Mouse (Mus musculus): ENCODE measurements at regions not wholly inside any gene's neighbourhood (a gene's known extent, or its start where the extent isn't known, plus 50 kb on each side); places are given as distances from the start of the nearest gene placed in this dataset.

DNA sequence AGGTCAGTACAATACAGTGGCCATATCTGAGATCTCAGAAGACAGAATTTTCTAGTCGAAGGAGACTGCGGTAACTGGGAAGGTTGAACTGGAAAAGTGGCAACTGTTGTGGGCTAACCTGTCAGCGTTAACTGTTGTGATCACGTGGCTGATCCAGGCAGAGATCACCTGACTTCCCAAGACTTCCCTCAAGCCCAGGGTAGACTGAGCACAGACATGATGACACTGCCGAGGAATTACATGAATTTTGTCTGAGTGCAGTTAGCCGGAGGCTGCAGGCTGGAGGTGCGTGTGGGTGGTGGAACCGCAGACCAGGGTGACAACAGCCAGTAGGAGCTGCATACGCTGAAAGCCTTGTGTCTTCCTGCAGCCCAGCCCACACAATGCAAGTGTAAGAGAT, 70.6 kb upstream of the Jade1 start:
- Histone ChIP-seq H3K4me1 (ENCODE audit: control insufficient read depth, insufficient read depth, low read length) (no peaks in the 10 kb centered on the region), H3K9ac (ENCODE audit: low read length) (no peak overlapping the region), H3K4me2 (ENCODE audit: low read depth, severe bottlenecking) (no peak overlapping the region), H3K27ac (replicated peaks; ENCODE audit: low read depth, low read length) (no peak overlapping the region), H3K27me3 (ENCODE audit: control insufficient read depth, insufficient read depth, low read length) (no peaks in the 10 kb centered on the region), H3K36me3 (ENCODE audit: control insufficient read depth, insufficient read depth, low read length) (no peaks in the 10 kb centered on the region), H3K4me3 (ENCODE audit: low read depth, low read length) (no peak overlapping the region), H3K9me3 (ENCODE audit: control insufficient read depth, low read length) (no peaks in the 10 kb centered on the region)
- 89% methylated on average over 9 of the region's 9 CpGs for WGBS
- DNase-seq (ENCODE audit: low spot score) (no peak), ATAC-seq (ENCODE audit: insufficient number of reproducible peaks, low FRiP score, low TSS enrichment, low read depth) (no peak)

DNA sequence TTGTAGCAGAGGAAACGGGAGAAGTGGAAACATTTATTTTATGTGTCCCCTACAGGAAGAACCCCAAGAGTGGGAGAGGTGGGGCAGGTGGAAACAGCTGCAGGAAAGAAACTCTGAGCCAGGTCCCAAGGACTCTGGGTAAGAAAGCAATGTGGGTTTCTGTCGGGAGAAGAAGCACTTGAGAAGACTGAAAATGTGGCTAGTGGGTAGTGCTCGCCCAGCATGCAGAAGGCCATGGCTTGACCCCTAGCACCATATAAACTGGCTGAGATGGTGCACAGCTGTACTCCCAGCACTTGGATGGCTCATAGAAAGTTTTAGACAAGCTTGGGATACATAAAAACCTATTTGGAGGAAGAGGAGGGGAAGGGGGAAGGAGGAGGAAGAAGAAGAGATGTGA, 71.9 kb upstream of the Jade1 start:
- WGBS: 57% methylated on average over 3 of the region's 3 CpGs
- DNase-seq (ENCODE audit: low spot score) (no peak), ATAC-seq (ENCODE audit: insufficient number of reproducible peaks, low FRiP score, low TSS enrichment, low read depth) (no peak)

DNA sequence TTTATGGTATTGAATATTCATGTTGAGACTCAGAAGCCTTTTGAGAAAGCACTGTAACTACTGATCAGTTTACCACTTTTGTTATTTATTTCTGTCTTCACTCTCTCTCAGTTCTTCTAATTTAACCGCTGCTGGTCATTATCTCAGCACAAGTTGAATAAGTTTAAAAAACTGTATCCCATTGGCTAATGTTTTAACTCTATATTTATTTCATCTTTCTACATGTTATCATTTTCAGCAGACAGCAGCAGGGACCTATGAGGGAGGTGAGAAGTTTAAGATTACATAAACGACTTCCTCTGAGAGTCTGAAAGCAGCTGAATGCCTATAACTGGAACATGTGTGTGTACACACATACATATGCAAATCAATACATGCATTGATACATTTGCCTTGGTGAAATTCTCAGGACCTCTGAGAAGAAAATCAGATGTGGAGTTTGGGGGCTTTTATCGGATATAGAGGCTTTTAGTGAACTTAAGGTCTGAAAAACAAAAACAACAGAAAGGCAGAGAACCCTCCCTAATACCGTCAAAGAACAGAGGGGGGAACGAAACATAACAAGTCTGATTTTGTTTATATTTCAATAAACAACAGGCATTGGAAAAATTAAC, 72.5 kb upstream of the Jade1 start:
- 80% methylated on average over 5 of the region's 5 CpGs for WGBS
- H3K4me1 ChIP-seq (ENCODE audit: control insufficient read depth, insufficient read depth, low read length): no peaks in the 10 kb centered on the region
- no peaks in the 10 kb centered on the region for H3K36me3 ChIP-seq (ENCODE audit: control insufficient read depth, insufficient read depth, low read length)
- H3K27ac ChIP-seq (replicated peaks; ENCODE audit: low read depth, low read length): no peak overlapping the region
- H3K4me3 ChIP-seq (ENCODE audit: low read depth, low read length): no peak overlapping the region
- no peak overlapping the region for H3K9ac ChIP-seq (ENCODE audit: low read length)
- ATAC-seq (ENCODE audit: insufficient number of reproducible peaks, low FRiP score, low TSS enrichment, low read depth): no peak
- H3K9me3 ChIP-seq (ENCODE audit: control insufficient read depth, low read length): no peaks in the 10 kb centered on the region
- H3K27me3 ChIP-seq (ENCODE audit: control insufficient read depth, insufficient read depth, low read length): no peaks in the 10 kb centered on the region
- H3K4me2 ChIP-seq (ENCODE audit: low read depth, severe bottlenecking): no peak overlapping the region
- DNase-seq (ENCODE audit: low spot score): no peak

More for the DNA sequence above, 71.9 kb upstream of the Jade1 start:
- no peak overlapping the region for H3K27ac ChIP-seq (replicated peaks; ENCODE audit: low read depth, low read length)
- no peak overlapping the region for H3K4me2 ChIP-seq (ENCODE audit: low read depth, severe bottlenecking)
- no peaks in the 10 kb centered on the region for H3K27me3 ChIP-seq (ENCODE audit: control insufficient read depth, insufficient read depth, low read length)
- H3K9ac ChIP-seq (ENCODE audit: low read length): no peak overlapping the region
- H3K9me3 ChIP-seq (ENCODE audit: control insufficient read depth, low read length): no peaks in the 10 kb centered on the region
- H3K36me3 ChIP-seq (ENCODE audit: control insufficient read depth, insufficient read depth, low read length): no peaks in the 10 kb centered on the region
- no peaks in the 10 kb centered on the region for H3K4me1 ChIP-seq (ENCODE audit: control insufficient read depth, insufficient read depth, low read length)
- no peak overlapping the region for H3K4me3 ChIP-seq (ENCODE audit: low read depth, low read length)

DNA sequence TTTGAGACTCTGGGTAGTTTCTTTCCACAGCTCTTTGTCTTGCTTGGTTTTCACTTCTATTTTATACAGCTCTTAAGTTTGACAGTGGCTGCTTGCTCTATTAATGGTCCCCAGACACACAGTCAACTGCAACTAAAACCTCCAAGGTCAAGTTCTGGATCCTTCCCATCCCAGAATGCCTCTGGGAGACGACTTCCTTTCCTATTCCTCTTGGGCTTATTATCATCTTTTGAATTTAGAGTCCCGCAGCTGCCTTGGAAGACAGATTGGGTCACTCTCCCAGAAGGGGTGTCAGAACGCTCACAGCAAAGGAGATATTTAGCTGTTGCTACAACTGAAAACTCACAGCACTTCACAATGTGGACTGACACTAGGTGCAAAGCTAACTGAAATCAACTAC, 75.3 kb upstream of the Jade1 start:
- DNase-seq (ENCODE audit: low spot score) (no peak), ATAC-seq (ENCODE audit: insufficient number of reproducible peaks, low FRiP score, low TSS enrichment, low read depth) (no peak)
- no peaks in the 10 kb centered on the region for H3K27me3 ChIP-seq (ENCODE audit: control insufficient read depth, insufficient read depth, low read length)
- H3K9ac ChIP-seq (ENCODE audit: low read length): no peak overlapping the region
- H3K4me3 ChIP-seq (ENCODE audit: low read depth, low read length): no peak overlapping the region
- no peak overlapping the region for H3K4me2 ChIP-seq (ENCODE audit: low read depth, severe bottlenecking)
- no peaks in the 10 kb centered on the region for H3K4me1 ChIP-seq (ENCODE audit: control insufficient read depth, insufficient read depth, low read length)
- WGBS: 78% methylated on average over 3 of the region's 3 CpGs
- no peak overlapping the region for H3K27ac ChIP-seq (replicated peaks; ENCODE audit: low read depth, low read length)
- H3K36me3 ChIP-seq (ENCODE audit: control insufficient read depth, insufficient read depth, low read length): no peaks in the 10 kb centered on the region
- H3K9me3 ChIP-seq (ENCODE audit: control insufficient read depth, low read length): no peaks in the 10 kb centered on the region

DNA sequence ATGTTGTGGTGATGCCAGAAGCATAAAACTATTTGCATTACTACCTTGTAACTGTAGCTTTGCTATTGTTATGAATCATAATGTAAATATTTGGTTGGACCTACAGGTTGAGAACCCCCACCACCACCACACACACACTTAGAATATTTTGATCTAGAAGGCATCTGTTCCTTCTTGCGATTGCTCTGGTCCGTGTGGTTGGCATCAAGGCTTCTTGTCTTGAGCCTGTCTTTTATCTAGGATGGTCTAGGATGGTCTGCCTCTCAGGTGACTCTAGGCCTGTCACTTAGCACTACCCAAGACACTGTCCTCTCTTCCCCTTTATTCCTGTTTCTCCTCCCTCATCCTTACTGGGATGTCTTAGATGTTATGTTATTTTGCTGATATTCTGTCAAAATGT, 76.6 kb upstream of the Jade1 start:
- Histone ChIP-seq H3K27me3 (ENCODE audit: control insufficient read depth, insufficient read depth, low read length) (no peaks in the 10 kb centered on the region), H3K4me3 (ENCODE audit: low read depth, low read length) (no peak overlapping the region), H3K36me3 (ENCODE audit: control insufficient read depth, insufficient read depth, low read length) (no peaks in the 10 kb centered on the region), H3K27ac (replicated peaks; ENCODE audit: low read depth, low read length) (no peak overlapping the region), H3K9me3 (ENCODE audit: control insufficient read depth, low read length) (no peaks in the 10 kb centered on the region), H3K9ac (ENCODE audit: low read length) (no peak overlapping the region), H3K4me1 (ENCODE audit: control insufficient read depth, insufficient read depth, low read length) (no peaks in the 10 kb centered on the region), H3K4me2 (ENCODE audit: low read depth, severe bottlenecking) (no peak overlapping the region)
- no peak for ATAC-seq (ENCODE audit: insufficient number of reproducible peaks, low FRiP score, low TSS enrichment, low read depth)
- 94% methylated on average over 2 of the region's 2 CpGs for WGBS
- DNase-seq (ENCODE audit: low spot score): no peak

DNA sequence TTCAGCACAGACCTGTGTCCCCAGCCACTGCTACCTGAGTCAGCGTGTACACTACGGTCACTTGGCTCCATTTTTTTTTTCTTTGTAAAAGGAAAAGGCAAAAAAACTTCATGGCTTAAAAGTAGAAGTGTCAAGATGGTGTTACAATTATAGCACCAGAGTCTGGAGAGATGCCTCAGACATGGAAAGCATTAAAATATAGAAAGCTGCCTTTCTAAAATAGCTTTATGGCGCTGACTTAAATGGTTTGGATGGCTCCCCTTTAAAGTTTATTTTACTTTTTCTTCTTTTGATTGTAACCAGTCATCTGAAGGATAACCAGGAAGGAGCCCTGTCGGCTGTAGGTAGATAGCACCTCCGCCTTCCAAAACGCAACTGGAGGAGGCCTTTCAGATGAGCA, 79.0 kb upstream of the Jade1 start:
- Histone ChIP-seq H3K4me1 (ENCODE audit: control insufficient read depth, insufficient read depth, low read length) (no peaks in the 10 kb centered on the region), H3K9me3 (ENCODE audit: control insufficient read depth, low read length) (no peaks in the 10 kb centered on the region), H3K4me3 (ENCODE audit: low read depth, low read length) (no peak overlapping the region), H3K27me3 (ENCODE audit: control insufficient read depth, insufficient read depth, low read length) (no peaks in the 10 kb centered on the region), H3K4me2 (ENCODE audit: low read depth, severe bottlenecking) (no peak overlapping the region), H3K9ac (ENCODE audit: low read length) (no peak overlapping the region), H3K36me3 (ENCODE audit: control insufficient read depth, insufficient read depth, low read length) (no peaks in the 10 kb centered on the region), H3K27ac (replicated peaks; ENCODE audit: low read depth, low read length) (no peak overlapping the region)
- DNase-seq (ENCODE audit: low spot score) (no peak), ATAC-seq (ENCODE audit: insufficient number of reproducible peaks, low FRiP score, low TSS enrichment, low read depth) (no peak)
- 92% methylated on average over 6 of the region's 6 CpGs for WGBS

DNA sequence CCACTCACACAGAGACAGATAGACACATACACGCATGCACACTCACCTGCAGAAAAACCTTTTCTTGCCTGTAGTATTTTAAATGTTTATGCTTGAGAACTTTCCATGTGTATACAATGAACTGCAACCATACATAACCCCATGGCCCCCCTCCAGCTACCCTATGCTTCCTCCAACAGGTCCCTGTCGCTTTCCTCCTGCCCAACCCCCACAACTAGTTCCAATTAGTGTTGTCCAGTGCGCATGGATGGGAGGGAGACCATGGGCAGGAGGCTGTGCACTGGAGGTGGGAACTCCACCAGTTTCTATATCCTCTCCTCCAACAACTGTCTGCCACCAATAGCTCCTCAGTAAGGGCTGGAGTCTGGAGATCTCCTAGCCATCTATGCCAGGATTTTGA, 82.9 kb upstream of the Jade1 start:
- ATAC-seq (ENCODE audit: insufficient number of reproducible peaks, low FRiP score, low TSS enrichment, low read depth) (no peak), DNase-seq (ENCODE audit: low spot score) (no peak)
- Histone ChIP-seq H3K9ac (ENCODE audit: low read length) (no peak overlapping the region), H3K27ac (replicated peaks; ENCODE audit: low read depth, low read length) (no peak overlapping the region), H3K4me3 (ENCODE audit: low read depth, low read length) (no peak overlapping the region), H3K4me1 (ENCODE audit: control insufficient read depth, insufficient read depth, low read length) (no peaks in the 10 kb centered on the region), H3K36me3 (ENCODE audit: control insufficient read depth, insufficient read depth, low read length) (no peaks in the 10 kb centered on the region), H3K27me3 (ENCODE audit: control insufficient read depth, insufficient read depth, low read length) (no peaks in the 10 kb centered on the region), H3K9me3 (ENCODE audit: control insufficient read depth, low read length) (no peaks in the 10 kb centered on the region), H3K4me2 (ENCODE audit: low read depth, severe bottlenecking) (no peak overlapping the region)
- WGBS: 92% methylated on average over 3 of the region's 3 CpGs

DNA sequence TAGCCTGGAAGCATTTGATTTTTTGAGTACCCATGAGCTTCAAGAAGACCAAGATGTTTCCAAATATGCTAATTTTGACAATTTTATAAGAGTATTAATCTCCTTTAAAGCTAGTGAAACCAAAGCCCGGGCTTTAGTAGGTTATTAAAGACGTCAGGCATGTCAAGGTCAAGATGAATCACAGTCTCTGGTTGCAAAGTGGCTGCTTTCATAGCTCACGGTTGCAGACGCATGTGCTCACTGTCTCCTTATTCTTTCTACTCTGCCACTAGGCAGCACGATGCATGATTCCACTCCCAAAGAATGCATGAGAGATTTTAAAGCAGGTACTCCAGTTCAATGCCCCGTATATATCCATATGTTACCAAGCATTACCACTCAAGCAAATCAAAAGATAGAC, 86.4 kb upstream of the Jade1 start:
- WGBS: 68% methylated on average over 6 of the region's 6 CpGs
- H3K4me3 ChIP-seq (ENCODE audit: low read depth, low read length): no peak overlapping the region

DNA sequence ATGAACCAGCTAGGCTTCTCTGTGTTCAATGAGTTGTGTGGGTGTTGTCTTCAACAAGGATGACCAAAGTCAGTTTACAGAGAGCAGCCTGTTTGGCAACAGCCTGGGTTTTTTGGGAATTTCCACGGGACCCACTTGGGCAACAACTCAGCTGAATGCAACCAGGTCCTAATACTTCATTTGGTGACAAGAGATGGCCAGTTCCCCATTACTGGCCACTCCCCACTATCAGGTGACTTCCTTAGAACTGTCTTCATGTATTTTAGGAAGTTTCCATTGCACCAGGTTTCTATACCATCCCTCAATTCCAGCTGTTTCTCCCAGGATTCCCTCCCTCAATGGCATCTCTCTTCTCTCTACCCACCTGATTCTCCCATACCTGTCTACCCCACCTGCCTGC, 87.7 kb upstream of the Jade1 start:
- Histone ChIP-seq H3K36me3 (ENCODE audit: control insufficient read depth, insufficient read depth, low read length) (no peaks in the 10 kb centered on the region), H3K4me1 (ENCODE audit: control insufficient read depth, insufficient read depth, low read length) (no peaks in the 10 kb centered on the region), H3K4me2 (ENCODE audit: low read depth, severe bottlenecking) (no peak overlapping the region), H3K27ac (replicated peaks; ENCODE audit: low read depth, low read length) (no peak overlapping the region), H3K4me3 (ENCODE audit: low read depth, low read length) (no peak overlapping the region), H3K9ac (ENCODE audit: low read length) (no peak overlapping the region), H3K9me3 (ENCODE audit: control insufficient read depth, low read length) (no peaks in the 10 kb centered on the region), H3K27me3 (ENCODE audit: control insufficient read depth, insufficient read depth, low read length) (no peaks in the 10 kb centered on the region)
- DNase-seq (ENCODE audit: low spot score): no peak
- no peak for ATAC-seq (ENCODE audit: insufficient number of reproducible peaks, low FRiP score, low TSS enrichment, low read depth)
- WGBS: 81% methylated on average over 1 of the region's 1 CpGs

More for the DNA sequence above, 86.4 kb upstream of the Jade1 start:
- H3K27me3 ChIP-seq (ENCODE audit: control insufficient read depth, insufficient read depth, low read length): no peaks in the 10 kb centered on the region
- ATAC-seq (ENCODE audit: insufficient number of reproducible peaks, low FRiP score, low TSS enrichment, low read depth) (no peak), DNase-seq (ENCODE audit: low spot score) (no peak)
- H3K36me3 ChIP-seq (ENCODE audit: control insufficient read depth, insufficient read depth, low read length): no peaks in the 10 kb centered on the region
- H3K4me1 ChIP-seq (ENCODE audit: control insufficient read depth, insufficient read depth, low read length): no peaks in the 10 kb centered on the region
- no peak overlapping the region for H3K9ac ChIP-seq (ENCODE audit: low read length)
- no peak overlapping the region for H3K4me2 ChIP-seq (ENCODE audit: low read depth, severe bottlenecking)
- no peaks in the 10 kb centered on the region for H3K9me3 ChIP-seq (ENCODE audit: control insufficient read depth, low read length)
- no peak overlapping the region for H3K27ac ChIP-seq (replicated peaks; ENCODE audit: low read depth, low read length)
